Mouse (Mus musculus) stomach, postnatal 0 days (tissue): ENCODE results near the gene Fam19a2. TPM values are rescaled to one million over a fixed set of nuclear protein-coding genes. Genes with fewer than 3 reads are reported as not detected.

Experiments used
- ATAC-seq: fragments of 200-750 bp; cut with Nextera tagmentation; 2 replicates; pipeline ENCODE4 v1.8.0; 2017; ENCODE audit not compliant: low FRiP score, low TSS enrichment
- DNase-seq: peaks from one replicate; pipeline ENCODE4 v3.0.0-alpha.2; 2016; ENCODE audit warnings: low spot score
- H3K27ac ChIP-seq: fragments of 300-500 bp; sonication (generic); replicated peaks from 2 replicates; pipeline ENCODE4 v1.5.1; 2014; ENCODE audit warnings: mild to moderate bottlenecking, control low read depth
- H3K27me3 ChIP-seq: fragments of 300-500 bp; sonication (generic); 2 replicates; pipeline ENCODE4 v1.6.1; 2014; ENCODE audit warnings: low read length; ENCODE audit not compliant: control insufficient read depth, insufficient read depth
- H3K36me3 ChIP-seq: fragments of 300-500 bp; sonication (generic); 2 replicates; pipeline ENCODE4 v1.6.1; 2014; ENCODE audit warnings: low read length, mixed read lengths; ENCODE audit not compliant: control insufficient read depth, insufficient read depth
- H3K4me1 ChIP-seq: fragments of 300-500 bp; sonication (generic); replicated peaks from 2 replicates; pipeline ENCODE4 v1.6.1; 2014; ENCODE audit warnings: antibody characterized with exemption; ENCODE audit not compliant: control insufficient read depth, insufficient read depth
- H3K4me2 ChIP-seq: fragments of 300-500 bp; sonication (generic); replicated peaks from 2 replicates; pipeline ENCODE4 v1.6.1; 2014; ENCODE audit warnings: low read depth, mild to moderate bottlenecking, control low read depth, moderate library complexity
- H3K4me3 ChIP-seq: fragments of 300-500 bp; sonication (generic); 2 replicates; pipeline ENCODE4 v1.5.1; 2014; ENCODE audit warnings: low read depth, low read length, control low read depth
- H3K9ac ChIP-seq: fragments of 300-500 bp; sonication (generic); 2 replicates; pipeline ENCODE4 v1.6.1; 2014; ENCODE audit warnings: mild to moderate bottlenecking, low read length, control low read depth, mixed read lengths
- H3K9me3 ChIP-seq: fragments of 300-500 bp; sonication (generic); 2 replicates; pipeline ENCODE4 v1.6.1; 2016; ENCODE audit warnings: low read length; ENCODE audit not compliant: control insufficient read depth
- CTCF ChIP-seq: IDR thresholded peaks from 2 replicates; pipeline ENCODE4 v1.5.1; 2016; ENCODE audit warnings: antibody characterized with exemption, low read depth, mild to moderate bottlenecking, moderate library complexity
- EP300 ChIP-seq: optimal IDR thresholded peaks from 2 replicates; pipeline ENCODE3; 2016; ENCODE audit warnings: antibody characterized with exemption
- WGBS: fragments of 180-500 bp; shearing (Covaris S2); extraction: QIAGEN DNeasy Blood & Tissue Kit; methylation state at CpG from one replicate; pipeline ENCODE4 v1.1.7; 2014; 5-methylcytosine and 5-hydroxymethylcytosine counted together
- polyA plus RNA-seq: library from polyadenylated mRNA; unstranded; fragments of >200 nt; fragmentation: Nextera tagmentation; extraction: Ambion mirVana; gene quantifications from 2 replicates; pipeline ENCODE4 v1.2.1, GENCODE M21; 2015

The Fam19a2 gene
- polyA plus RNA-seq, 1 experiment from 2014 or later: 2.4 TPM

DNA sequence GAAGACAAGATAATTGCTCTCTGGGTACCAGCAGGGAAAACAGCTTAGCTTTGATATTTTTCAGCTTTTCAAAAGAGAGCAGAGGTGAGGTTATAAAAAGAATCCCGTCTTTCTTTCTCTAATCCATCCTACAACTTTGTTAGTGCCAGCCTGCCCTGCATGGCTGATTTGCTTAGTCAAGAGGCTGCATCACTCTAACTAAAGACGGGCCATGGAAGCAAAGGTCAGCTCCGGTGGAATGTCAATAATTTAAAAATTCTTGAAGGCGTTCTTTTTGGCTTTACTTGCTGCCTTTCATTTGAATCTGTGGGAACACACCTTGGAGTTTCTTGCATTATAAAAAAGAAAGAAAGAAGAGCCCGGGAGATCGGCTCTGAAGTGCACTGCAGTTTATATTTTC lies 134.3 kb downstream of the Fam19a2 start:
- H3K27me3 ChIP-seq: no peaks in the 10 kb centered on the region
- no peaks in the 10 kb centered on the region for H3K4me1 ChIP-seq
- DNase-seq (no peak), ATAC-seq (no peak)
- H3K9ac ChIP-seq: no peak overlapping the region
- WGBS: 27% methylated on average over 6 of the region's 6 CpGs
- no peaks in the 10 kb centered on the region for H3K9me3 ChIP-seq
- TF ChIP-seq EP300 (no peak), CTCF (no peak)
- H3K4me2 ChIP-seq: no peak overlapping the region
- no peak overlapping the region for H3K4me3 ChIP-seq
- no peaks in the 10 kb centered on the region for H3K36me3 ChIP-seq
- no peak overlapping the region for H3K27ac ChIP-seq

DNA sequence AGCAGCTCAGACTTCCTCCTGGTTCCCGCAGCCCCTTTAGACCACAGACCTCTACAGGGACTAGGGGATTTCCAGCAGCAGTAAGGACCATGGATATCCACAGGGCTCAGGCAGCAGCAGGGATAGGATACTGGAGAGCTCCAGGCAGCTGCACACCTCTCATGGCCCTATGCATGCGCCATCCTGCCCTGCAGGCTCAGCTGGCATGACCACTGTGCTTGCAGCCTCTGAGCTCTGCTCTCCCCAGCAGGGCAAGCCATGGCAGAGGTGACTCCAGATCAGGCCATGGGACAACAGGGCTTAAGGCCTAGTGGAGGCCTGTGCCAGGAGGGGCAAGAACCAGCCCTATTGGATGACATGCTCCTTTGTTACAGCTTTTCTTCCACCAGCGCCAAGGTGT lies 137.4 kb downstream of the Fam19a2 start:
- WGBS: 91% methylated on average over 3 of the region's 3 CpGs

DNA sequence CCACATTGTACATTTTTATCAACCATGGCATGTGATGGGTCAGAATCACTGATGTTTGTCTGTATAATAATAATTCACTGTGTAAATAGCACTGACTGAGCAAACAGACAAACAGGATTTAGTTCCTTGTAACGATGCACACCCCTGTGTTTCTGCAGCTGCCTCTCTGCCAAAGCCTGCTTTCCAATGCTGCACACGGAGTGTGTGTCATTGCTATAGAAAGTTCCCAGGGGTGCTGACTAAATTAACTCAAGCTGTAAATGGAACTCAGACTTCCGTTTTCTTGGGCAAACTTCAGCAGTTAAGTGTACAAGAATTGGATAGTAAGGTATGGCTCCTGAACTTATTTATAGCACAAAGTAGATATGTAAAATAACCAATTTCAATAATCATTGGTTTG lies 138.7 kb downstream of the Fam19a2 start:
- ATAC-seq (no peak), DNase-seq (no peak)
- Histone ChIP-seq H3K9ac (no peak overlapping the region), H3K36me3 (no peaks in the 10 kb centered on the region), H3K4me3 (no peak overlapping the region), H3K4me2 (no peak overlapping the region), H3K4me1 (no peaks in the 10 kb centered on the region), H3K27ac (no peak overlapping the region), H3K27me3 (no peaks in the 10 kb centered on the region), H3K9me3 (no peaks in the 10 kb centered on the region)
- 64% methylated on average over 3 of the region's 3 CpGs for WGBS
- TF ChIP-seq EP300: no peak
- TF ChIP-seq CTCF: no peak

More for the DNA sequence above, 137.4 kb downstream of the Fam19a2 start:
- Histone ChIP-seq H3K4me2 (no peak overlapping the region), H3K27me3 (no peaks in the 10 kb centered on the region), H3K9ac (no peak overlapping the region), H3K4me3 (no peak overlapping the region), H3K4me1 (no peaks in the 10 kb centered on the region), H3K9me3 (no peaks in the 10 kb centered on the region), H3K27ac (no peak overlapping the region), H3K36me3 (no peaks in the 10 kb centered on the region)
- TF ChIP-seq EP300 (no peak), CTCF (no peak)
- DNase-seq: no peak
- no peak for ATAC-seq

DNA sequence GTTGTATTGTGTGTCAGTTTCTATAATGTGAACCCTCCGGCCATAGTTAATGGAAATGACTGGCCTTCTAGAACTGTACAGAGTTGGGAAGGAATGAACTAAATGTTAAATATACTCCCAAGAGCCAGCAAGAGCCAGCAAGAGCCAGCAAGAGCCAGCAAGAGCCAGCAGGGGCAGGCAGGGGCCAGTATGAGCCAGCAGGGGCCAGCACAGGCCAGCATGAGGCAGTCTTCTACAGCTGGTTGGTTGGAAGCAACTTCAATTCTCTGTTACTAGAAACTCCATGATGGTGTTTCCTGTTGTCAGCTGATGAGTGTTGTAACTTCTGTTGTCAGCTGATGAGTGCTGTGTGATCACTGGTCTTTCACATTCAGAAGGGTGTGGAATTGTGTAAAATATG lies 151.2 kb downstream of the Fam19a2 start:
- TF ChIP-seq CTCF (peak; percentile 38), EP300 (no peak)
- Histone ChIP-seq H3K4me1 (no peaks in the 10 kb centered on the region), H3K4me2 (no peak overlapping the region), H3K27ac (no peak overlapping the region), H3K36me3 (no peaks in the 10 kb centered on the region), H3K9ac (no peak overlapping the region), H3K4me3 (no peak overlapping the region), H3K9me3 (no peaks in the 10 kb centered on the region), H3K27me3 (no peaks in the 10 kb centered on the region)
- 84% methylated on average over 1 of the region's 1 CpGs for WGBS
- DNase-seq: no peak
- no peak for ATAC-seq

DNA sequence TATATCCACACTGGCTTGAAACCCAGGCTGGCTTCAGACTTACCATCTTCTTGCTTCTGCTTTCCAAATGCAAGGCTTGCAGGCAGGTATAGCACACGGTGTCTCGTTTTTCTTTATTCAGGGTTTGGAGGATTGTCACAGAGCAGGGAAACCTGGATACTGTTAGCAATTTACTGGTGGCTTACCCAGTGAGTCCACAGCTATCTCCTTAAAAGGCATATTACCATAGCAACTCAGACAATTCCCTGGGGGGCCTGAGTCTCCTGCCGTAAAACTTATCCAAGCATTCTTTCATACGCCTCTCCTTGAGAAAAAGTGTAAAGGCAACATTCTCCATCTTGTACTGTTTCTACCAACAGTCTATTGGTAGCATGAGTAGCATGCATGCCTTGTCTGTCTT lies 152.2 kb downstream of the Fam19a2 start:
- Histone ChIP-seq H3K9ac (no peak overlapping the region), H3K4me1 (no peaks in the 10 kb centered on the region), H3K4me2 (no peak overlapping the region), H3K27me3 (no peaks in the 10 kb centered on the region), H3K4me3 (no peak overlapping the region), H3K36me3 (no peaks in the 10 kb centered on the region), H3K9me3 (no peaks in the 10 kb centered on the region), H3K27ac (no peak overlapping the region)
- 67% methylated on average over 4 of the region's 4 CpGs for WGBS
- no peak for DNase-seq
- TF ChIP-seq EP300 (no peak), CTCF (no peak)
- no peak for ATAC-seq

DNA sequence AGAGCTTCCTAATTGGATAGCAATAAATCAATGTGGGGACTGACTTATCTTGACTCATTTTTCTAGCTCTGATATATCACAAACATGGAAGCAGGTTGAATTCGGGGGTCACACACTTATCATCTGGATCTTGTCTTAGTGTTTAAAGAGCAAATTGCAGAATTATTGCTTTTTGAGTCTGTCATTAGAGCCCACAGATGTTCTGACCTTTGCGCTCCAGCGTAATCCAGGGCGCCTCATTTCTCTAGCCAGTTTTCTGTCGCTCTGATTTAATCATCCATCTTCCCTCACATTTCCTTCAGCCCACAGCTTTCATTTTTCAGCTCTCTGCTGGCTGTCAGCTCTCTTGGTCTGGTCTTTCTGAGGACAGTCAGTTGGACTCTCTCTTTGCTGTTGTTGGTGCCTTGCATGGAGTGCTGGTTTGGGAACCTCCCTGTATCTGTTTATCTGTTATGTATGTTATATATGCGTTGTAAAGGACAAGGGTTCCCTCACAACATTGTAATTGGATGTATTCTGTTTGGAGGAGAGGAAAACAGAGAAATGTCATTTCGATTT lies 154.9 kb downstream of the Fam19a2 start:
- Histone ChIP-seq H3K4me3 (no peak overlapping the region), H3K9me3 (no peaks in the 10 kb centered on the region), H3K4me2 (no peak overlapping the region), H3K4me1 (no peaks in the 10 kb centered on the region), H3K27ac (no peak overlapping the region), H3K36me3 (no peaks in the 10 kb centered on the region), H3K27me3 (no peaks in the 10 kb centered on the region), H3K9ac (no peak overlapping the region)
- WGBS: 38% methylated on average over 7 of the region's 7 CpGs
- TF ChIP-seq EP300 (no peak), CTCF (no peak)
- no peak for ATAC-seq
- no peak for DNase-seq
